Mouse (Mus musculus): ENCODE measurements around the gene Hp1bp3. TPM values are rescaled to one million over a fixed set of nuclear protein-coding genes. Genes with fewer than 3 reads are reported as not detected.

The Hp1bp3 gene
- polyA plus RNA-seq, 1 experiment from 2014 or later: 78.3 TPM

GRCm38 (mm10) chr4:138185961-138186360 lies 30.1 kb upstream of the Hp1bp3 start:
- Histone ChIP-seq H3K4me1 (replicated peaks; ENCODE audit: control insufficient read depth, insufficient read depth, low read length) (no peaks in the 10 kb centered on the region), H3K4me3 (ENCODE audit: low read depth, low read length) (no peak overlapping the region), H3K27ac (ENCODE audit: low read depth, low read length) (no peak overlapping the region), H3K36me3 (ENCODE audit: control insufficient read depth, insufficient read depth, low read length) (peaks cover 38% of the 10 kb centered on the region; the same call in 1 of the 2 replicates), H3K9ac (ENCODE audit: low read depth, low read length) (no peak overlapping the region), H3K4me2 (no peak overlapping the region), H3K9me3 (ENCODE audit: control insufficient read depth, low read length) (no peaks in the 10 kb centered on the region), H3K27me3 (replicated peaks; ENCODE audit: control insufficient read depth, insufficient read depth, low read length) (no peaks in the 10 kb centered on the region)
- no peak for ATAC-seq (replicated peaks; ENCODE audit: low FRiP score)
- WGBS: 88% methylated on average over 7 of the region's 7 CpGs
- DNase-seq (ENCODE audit: low spot score): no peak

GRCm38 (mm10) chr4:138187995-138188394 lies 28.1 kb upstream of the Hp1bp3 start:
- Histone ChIP-seq H3K9me3 (ENCODE audit: control insufficient read depth, low read length) (no peaks in the 10 kb centered on the region), H3K4me3 (ENCODE audit: low read depth, low read length) (no peak overlapping the region), H3K9ac (ENCODE audit: low read depth, low read length) (no peak overlapping the region), H3K27me3 (replicated peaks; ENCODE audit: control insufficient read depth, insufficient read depth, low read length) (no peaks in the 10 kb centered on the region), H3K27ac (ENCODE audit: low read depth, low read length) (no peak overlapping the region), H3K4me2 (no peak overlapping the region), H3K4me1 (replicated peaks; ENCODE audit: control insufficient read depth, insufficient read depth, low read length) (no peaks in the 10 kb centered on the region), H3K36me3 (ENCODE audit: control insufficient read depth, insufficient read depth, low read length) (peaks cover 43% of the 10 kb centered on the region; the same call in 1 of the 2 replicates)
- no peak for DNase-seq (ENCODE audit: low spot score)
- 90% methylated on average over 7 of the region's 7 CpGs for WGBS
- no peak for ATAC-seq (replicated peaks; ENCODE audit: low FRiP score)

- ATAC-seq (replicated peaks; ENCODE audit: low FRiP score): no peak
- no peak overlapping the region for H3K4me3 ChIP-seq (ENCODE audit: low read depth, low read length)
- H3K27me3 ChIP-seq (replicated peaks; ENCODE audit: control insufficient read depth, insufficient read depth, low read length): no peaks in the 10 kb centered on the region
- H3K4me2 ChIP-seq: no peak overlapping the region
- DNase-seq (ENCODE audit: low spot score): no peak
- H3K9me3 ChIP-seq (ENCODE audit: control insufficient read depth, low read length): no peaks in the 10 kb centered on the region
- peaks cover 44% of the 10 kb centered on the region for H3K36me3 ChIP-seq (ENCODE audit: control insufficient read depth, insufficient read depth, low read length)
- no peak overlapping the region for H3K27ac ChIP-seq (ENCODE audit: low read depth, low read length)
- H3K9ac ChIP-seq (ENCODE audit: low read depth, low read length): no peak overlapping the region
- WGBS: 80% methylated on average over 5 of the region's 5 CpGs
- H3K4me1 ChIP-seq (replicated peaks; ENCODE audit: control insufficient read depth, insufficient read depth, low read length): no peaks in the 10 kb centered on the region
Observed at GRCm38 (mm10) chr4:138192561-138192960, 23.5 kb upstream of the Hp1bp3 start.

GRCm38 (mm10) chr4:138200769-138201168 lies 15.3 kb upstream of the Hp1bp3 start:
- H3K36me3 ChIP-seq (ENCODE audit: control insufficient read depth, insufficient read depth, low read length): peaks cover 46% of the 10 kb centered on the region
- ATAC-seq (replicated peaks; ENCODE audit: low FRiP score) (no peak), DNase-seq (ENCODE audit: low spot score) (no peak)
- H3K9ac ChIP-seq (ENCODE audit: low read depth, low read length): no peak overlapping the region
- no peak overlapping the region for H3K4me3 ChIP-seq (ENCODE audit: low read depth, low read length)
- WGBS: 82% methylated on average over 3 of the region's 3 CpGs
- no peaks in the 10 kb centered on the region for H3K4me1 ChIP-seq (replicated peaks; ENCODE audit: control insufficient read depth, insufficient read depth, low read length)
- no peaks in the 10 kb centered on the region for H3K27me3 ChIP-seq (replicated peaks; ENCODE audit: control insufficient read depth, insufficient read depth, low read length)
- no peaks in the 10 kb centered on the region for H3K9me3 ChIP-seq (ENCODE audit: control insufficient read depth, low read length)
- H3K4me2 ChIP-seq: no peak overlapping the region
- H3K27ac ChIP-seq (ENCODE audit: low read depth, low read length): no peak overlapping the region

GRCm38 (mm10) chr4:138201696-138202095 lies 14.4 kb upstream of the Hp1bp3 start:
- Histone ChIP-seq H3K9me3 (ENCODE audit: control insufficient read depth, low read length) (no peaks in the 10 kb centered on the region), H3K4me3 (ENCODE audit: low read depth, low read length) (no peak overlapping the region), H3K27ac (ENCODE audit: low read depth, low read length) (no peak overlapping the region), H3K4me1 (replicated peaks; ENCODE audit: control insufficient read depth, insufficient read depth, low read length) (no peaks in the 10 kb centered on the region), H3K9ac (ENCODE audit: low read depth, low read length) (no peak overlapping the region), H3K36me3 (ENCODE audit: control insufficient read depth, insufficient read depth, low read length) (peaks cover 41% of the 10 kb centered on the region), H3K4me2 (no peak overlapping the region), H3K27me3 (replicated peaks; ENCODE audit: control insufficient read depth, insufficient read depth, low read length) (no peaks in the 10 kb centered on the region)
- ATAC-seq (replicated peaks; ENCODE audit: low FRiP score) (no peak), DNase-seq (ENCODE audit: low spot score) (no peak)
- WGBS: 84% methylated on average over 9 of the region's 9 CpGs

- H3K9me3 ChIP-seq (ENCODE audit: control insufficient read depth, low read length): no peaks in the 10 kb centered on the region
- H3K36me3 ChIP-seq (ENCODE audit: control insufficient read depth, insufficient read depth, low read length): peaks cover 10% of the 10 kb centered on the region; the same call in 1 of the 2 replicates
- no peak overlapping the region for H3K4me2 ChIP-seq
- ATAC-seq (replicated peaks; ENCODE audit: low FRiP score) (no peak), DNase-seq (ENCODE audit: low spot score) (no peak)
- WGBS: 84% methylated on average over 5 of the region's 5 CpGs
- H3K4me3 ChIP-seq (ENCODE audit: low read depth, low read length): no peak overlapping the region
- no peaks in the 10 kb centered on the region for H3K4me1 ChIP-seq (replicated peaks; ENCODE audit: control insufficient read depth, insufficient read depth, low read length)
- no peak overlapping the region for H3K27ac ChIP-seq (ENCODE audit: low read depth, low read length)
- no peaks in the 10 kb centered on the region for H3K27me3 ChIP-seq (replicated peaks; ENCODE audit: control insufficient read depth, insufficient read depth, low read length)
- no peak overlapping the region for H3K9ac ChIP-seq (ENCODE audit: low read depth, low read length)
Observed at GRCm38 (mm10) chr4:138210116-138210515, 6.0 kb upstream of the Hp1bp3 start.

- peaks cover 12% of the 10 kb centered on the region for H3K4me1 ChIP-seq (replicated peaks; ENCODE audit: control insufficient read depth, insufficient read depth, low read length)
- no peaks in the 10 kb centered on the region for H3K27me3 ChIP-seq (replicated peaks; ENCODE audit: control insufficient read depth, insufficient read depth, low read length)
- H3K9me3 ChIP-seq (ENCODE audit: control insufficient read depth, low read length): no peaks in the 10 kb centered on the region
- H3K36me3 ChIP-seq (ENCODE audit: control insufficient read depth, insufficient read depth, low read length): peaks cover 4% of the 10 kb centered on the region; the same call in 1 of the 2 replicates
- no peak overlapping the region for H3K27ac ChIP-seq (ENCODE audit: low read depth, low read length)
- H3K4me3 ChIP-seq (ENCODE audit: low read depth, low read length): no peak overlapping the region
- no peak overlapping the region for H3K4me2 ChIP-seq
- no peak overlapping the region for H3K9ac ChIP-seq (ENCODE audit: low read depth, low read length)
- WGBS: 83% methylated on average over 3 of the region's 3 CpGs
- ATAC-seq (replicated peaks; ENCODE audit: low FRiP score): no peak
- no peak for DNase-seq (ENCODE audit: low spot score)
Observed at GRCm38 (mm10) chr4:138213861-138214260, 2.2 kb upstream of the Hp1bp3 start.

GRCm38 (mm10) chr4:138215671-138216199 lies 361 bp upstream of the Hp1bp3 start:
- H3K4me2 ChIP-seq: peak overlapping the region; percentile 91
- peak; percentile 40 for DNase-seq (ENCODE audit: low spot score)
- H3K9ac ChIP-seq (ENCODE audit: low read depth, low read length): peak overlapping the region; percentile 95
- peak overlapping the region; percentile 97 for H3K4me3 ChIP-seq (ENCODE audit: low read depth, low read length)
- no peaks in the 10 kb centered on the region for H3K27me3 ChIP-seq (replicated peaks; ENCODE audit: control insufficient read depth, insufficient read depth, low read length)
- peak overlapping the region; percentile 95 for H3K27ac ChIP-seq (ENCODE audit: low read depth, low read length)
- no peaks in the 10 kb centered on the region for H3K9me3 ChIP-seq (ENCODE audit: control insufficient read depth, low read length)
- H3K36me3 ChIP-seq (ENCODE audit: control insufficient read depth, insufficient read depth, low read length): no peaks in the 10 kb centered on the region
- H3K4me1 ChIP-seq (replicated peaks; ENCODE audit: control insufficient read depth, insufficient read depth, low read length): peaks cover 29% of the 10 kb centered on the region
- WGBS: 49% methylated on average over 13 of the region's 13 CpGs
- no peak for ATAC-seq (replicated peaks; ENCODE audit: low FRiP score)

GRCm38 (mm10) chr4:138216891-138217392 lies 846 bp downstream of the Hp1bp3 start:
- peak; percentile 95 for ATAC-seq (replicated peaks; ENCODE audit: low FRiP score)
- 0 out of 2 replicates have a peak, but pooled peaks cover 2% of the 10 kb centered on the region for H3K36me3 ChIP-seq (ENCODE audit: control insufficient read depth, insufficient read depth, low read length)
- H3K4me2 ChIP-seq: peak overlapping the region; percentile 91
- DNase-seq (ENCODE audit: low spot score): peak; percentile 99
- no peaks in the 10 kb centered on the region for H3K9me3 ChIP-seq (ENCODE audit: control insufficient read depth, low read length)
- WGBS: under 1% methylated on average over 63 of the region's 68 CpGs
- peaks cover 37% of the 10 kb centered on the region for H3K4me1 ChIP-seq (replicated peaks; ENCODE audit: control insufficient read depth, insufficient read depth, low read length)
- H3K9ac ChIP-seq (ENCODE audit: low read depth, low read length): peak overlapping the region; percentile 97
- peak overlapping the region; percentile 97 for H3K4me3 ChIP-seq (ENCODE audit: low read depth, low read length)
- H3K27me3 ChIP-seq (replicated peaks; ENCODE audit: control insufficient read depth, insufficient read depth, low read length): no peaks in the 10 kb centered on the region
- H3K27ac ChIP-seq (ENCODE audit: low read depth, low read length): peak overlapping the region; percentile 95

Data from liver, embryonic 11.5 days (tissue).